Mouse (Mus musculus): ENCODE data around the gene Cutc.
A peak's percentile ranks its signal among the peaks of the same experiment; 100 is the strongest.

Gene Cutc

GRCm38 (mm10) chr19:43752489-43753225 lies at the start of gene Cutc, which contains the start of gene Cox15:
Gene Cutc, plus strand, starts transcription at chr19:43752996.
Gene Cox15, minus strand, starts transcription at chr19:43753000.
- peak; percentile 97 for DNase-seq

GRCm38 (mm10) chr19:43704211-43704610 lies 48.6 kb upstream of the Cutc start:
- no peak for DNase-seq

- no peak for DNase-seq
These were observed 47.9 kb upstream of the Cutc start for GRCm38 (mm10) chr19:43704787-43705497.

GRCm38 (mm10) chr19:43708206-43708605 lies 44.6 kb upstream of the Cutc start:
- no peak for DNase-seq

GRCm38 (mm10) chr19:43709317-43709716 lies 43.5 kb upstream of the Cutc start:
- no peak for DNase-seq

- no peak for DNase-seq
These were observed 41.5 kb upstream of the Cutc start for GRCm38 (mm10) chr19:43711159-43711916.

- no peak for DNase-seq
These were observed 40.8 kb upstream of the Cutc start for GRCm38 (mm10) chr19:43711971-43712370.

GRCm38 (mm10) chr19:43720061-43720460 lies 32.7 kb upstream of the Cutc start:
- DNase-seq = no peak

GRCm38 (mm10) chr19:43722891-43723290 lies 29.9 kb upstream of the Cutc start:
- DNase-seq = no peak

GRCm38 (mm10) chr19:43723501-43723900 lies 29.3 kb upstream of the Cutc start:
- no peak for DNase-seq

GRCm38 (mm10) chr19:43724194-43724593 lies 28.6 kb upstream of the Cutc start:
- DNase-seq = no peak

GRCm38 (mm10) chr19:43724821-43725220 lies 28.0 kb upstream of the Cutc start:
- no peak for DNase-seq

- DNase-seq = no peak
These were observed 26.2 kb upstream of the Cutc start for GRCm38 (mm10) chr19:43726510-43727146.

- peak; percentile 41 for DNase-seq
These were observed 23.3 kb upstream of the Cutc start for GRCm38 (mm10) chr19:43729296-43730036.

- DNase-seq = peak; percentile 52
These were observed 22.8 kb upstream of the Cutc start for GRCm38 (mm10) chr19:43730037-43730428.

GRCm38 (mm10) chr19:43731157-43731556 lies 21.6 kb upstream of the Cutc start:
- no peak for DNase-seq

GRCm38 (mm10) chr19:43738409-43738808 lies 14.4 kb upstream of the Cutc start:
- no peak for DNase-seq

GRCm38 (mm10) chr19:43743401-43743800 lies 9.4 kb upstream of the Cutc start:
- no peak for DNase-seq

- DNase-seq = no peak
These were observed 7.1 kb upstream of the Cutc start for GRCm38 (mm10) chr19:43745740-43746139.

GRCm38 (mm10) chr19:43747877-43748276 lies 4.9 kb upstream of the Cutc start:
- DNase-seq = no peak

GRCm38 (mm10) chr19:43750008-43750407 lies 2.8 kb upstream of the Cutc start:
- DNase-seq = no peak

- DNase-seq = peak; percentile 94
These were observed 535 bp downstream of the Cutc start for GRCm38 (mm10) chr19:43753226-43753835.

All from lung, postnatal 10 days (tissue).